Mouse (Mus musculus) bone marrow, adult 2 months (tissue): ENCODE measurements around the gene Zfp661.

ENCODE experiments used
- CTCF ChIP-seq: fragments of 200-500 bp; IDR thresholded peaks from 2 replicates; pipeline ENCODE4 v1.5.1; 2011; ENCODE audit warnings: low read length, control low read depth; ENCODE audit not compliant: control insufficient read depth, insufficient read depth
- POLR2A ChIP-seq: fragments of 200-500 bp; IDR thresholded peaks from 2 replicates; pipeline ENCODE4 v1.6.1; 2011; ENCODE audit warnings: low read depth, mild to moderate bottlenecking, control low read depth, low read length, borderline replicate concordance; ENCODE audit not compliant: control insufficient read depth

- TF ChIP-seq POLR2A (no peak), CTCF (no peak)
These were observed 55.3 kb downstream of the Zfp661 start for GRCm38 (mm10) chr2:127531592-127531991.
